Mouse (Mus musculus) heart, postnatal 0 days (tissue): Measurements from ENCODE around the gene Adrm1.

ENCODE experiments used
- CTCF ChIP-seq: IDR thresholded peaks from 2 replicates; pipeline ENCODE4 v1.5.1; 2016; ENCODE audit warnings: antibody characterized with exemption, control low read depth, low read depth
- EP300 ChIP-seq: IDR thresholded peaks from 2 replicates; pipeline ENCODE4 v1.6.1; 2016; ENCODE audit warnings: antibody characterized with exemption, low read depth

- TF ChIP-seq CTCF (no peak), EP300 (no peak)
Observed at GRCm38 (mm10) chr2:180133911-180134310, 37.4 kb upstream of the Adrm1 start.
